Mouse (Mus musculus) kidney, postnatal 0 days (tissue): ENCODE measurements around the gene Lrrc75a. TPM values are rescaled to one million over a fixed set of nuclear protein-coding genes. Genes with fewer than 3 reads are reported as not detected.

Source experiments
- ATAC-seq: fragments of 200-750 bp; cut with Nextera tagmentation; replicated peaks from 2 replicates; pipeline ENCODE4 v1.8.0; 2017; ENCODE audit warnings: low read depth, moderate number of reproducible peaks, moderate TSS enrichment, moderate library complexity; ENCODE audit not compliant: low FRiP score
- DNase-seq: peaks from one replicate; pipeline ENCODE4 v3.0.0-alpha.2; 2016; ENCODE audit warnings: low spot score
- H3K27ac ChIP-seq: fragments of 300-500 bp; sonication (generic); 2 replicates; pipeline ENCODE4 v1.5.1; 2014; ENCODE audit warnings: mild to moderate bottlenecking
- H3K27me3 ChIP-seq: fragments of 300-500 bp; sonication (generic); 2 replicates; pipeline ENCODE4 v1.6.1; 2014; ENCODE audit warnings: low read length, mixed read lengths; ENCODE audit not compliant: insufficient read depth
- H3K36me3 ChIP-seq: fragments of 300-500 bp; sonication (generic); 2 replicates; pipeline ENCODE4 v1.6.1; 2014; ENCODE audit warnings: low read length, mixed read lengths; ENCODE audit not compliant: insufficient read depth
- H3K4me1 ChIP-seq: fragments of 300-500 bp; sonication (generic); replicated peaks from 2 replicates; pipeline ENCODE4 v1.6.1; 2014; ENCODE audit warnings: antibody characterized with exemption, low read length, mixed read lengths; ENCODE audit not compliant: insufficient read depth
- H3K4me2 ChIP-seq: fragments of 300-500 bp; sonication (generic); 2 replicates; pipeline ENCODE4 v1.6.1; 2014; ENCODE audit warnings: mild to moderate bottlenecking, low read length, moderate library complexity, mixed read lengths
- H3K4me3 ChIP-seq: fragments of 300-500 bp; sonication (generic); replicated peaks from 2 replicates; pipeline ENCODE4 v1.5.1; 2014; ENCODE audit warnings: low read depth, low read length
- H3K9ac ChIP-seq: fragments of 300-500 bp; sonication (generic); 2 replicates; pipeline ENCODE4 v1.6.1; 2014; ENCODE audit warnings: low read depth, low read length
- H3K9me3 ChIP-seq: fragments of 300-500 bp; sonication (generic); replicated peaks from 2 replicates; pipeline ENCODE4 v1.6.1; 2016; ENCODE audit warnings: low read length, inconsistent platforms, mixed read lengths
- CTCF ChIP-seq: IDR thresholded peaks from 2 replicates; pipeline ENCODE4 v1.5.1; 2016; ENCODE audit warnings: antibody characterized with exemption, low read depth, mild to moderate bottlenecking, moderate library complexity
- WGBS: fragments of 180-500 bp; shearing (Covaris S2); extraction: QIAGEN DNeasy Blood & Tissue Kit; methylation state at CpG from one replicate; pipeline ENCODE4 v1.1.7; 2014; 5-methylcytosine and 5-hydroxymethylcytosine counted together
- polyA plus RNA-seq: library from polyadenylated mRNA; unstranded; fragments of >200 nt; fragmentation: Nextera tagmentation; extraction: Ambion mirVana; gene quantifications from 2 replicates; pipeline ENCODE4 v1.2.1, GENCODE M21; 2015

Gene Lrrc75a
- polyA plus RNA-seq, 1 experiment from 2014 or later = 14.8 TPM

DNA sequence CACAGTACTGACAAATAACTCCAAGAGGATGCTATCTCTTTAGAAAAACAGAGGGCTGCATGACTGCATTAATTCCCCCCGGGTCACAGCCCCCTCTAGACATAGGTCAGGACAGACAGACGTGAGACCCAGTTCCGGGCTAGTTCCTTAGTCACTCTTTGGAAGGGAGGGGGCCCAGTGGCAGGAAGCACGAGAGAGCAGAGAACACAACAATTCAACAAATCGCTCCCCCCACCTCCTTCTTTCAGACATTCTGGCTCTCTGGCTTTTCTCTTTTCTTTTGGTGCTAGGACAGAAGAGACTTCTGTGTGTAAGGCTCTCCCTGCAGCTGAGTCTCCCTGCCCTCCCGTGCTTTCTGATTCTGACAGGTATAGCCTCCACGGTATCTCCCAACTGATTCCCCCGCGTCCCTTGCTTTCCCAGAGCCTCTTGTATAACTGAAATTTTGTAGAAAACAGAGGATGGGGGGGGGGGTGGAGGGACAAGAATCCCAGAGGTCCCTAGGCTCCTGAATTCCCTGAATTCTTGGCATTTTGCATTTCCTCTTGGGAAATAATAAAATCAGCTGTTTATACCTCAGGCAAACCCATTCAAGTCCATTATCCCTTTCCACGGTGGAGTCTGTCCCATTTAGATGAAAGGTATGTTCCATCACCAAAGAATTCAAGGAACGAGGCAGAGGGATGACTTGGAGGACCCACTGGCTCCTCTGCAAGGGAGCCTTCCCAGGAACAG is 12.1 kb downstream of the Lrrc75a start:
- 41% methylated on average over 11 of the region's 11 CpGs for WGBS
- DNase-seq (peak; percentile 66), ATAC-seq (no peak)
- Histone ChIP-seq H3K9me3 (no peaks in the 10 kb centered on the region), H3K27ac (peak overlapping the region; percentile 76), H3K9ac (no peak overlapping the region), H3K4me1 (peaks cover 18% of the 10 kb centered on the region), H3K27me3 (no peaks in the 10 kb centered on the region), H3K4me2 (0 out of 2 replicates have a peak overlapping the region, but pooled peaks have one; percentile 10), H3K36me3 (no peaks in the 10 kb centered on the region), H3K4me3 (no peak overlapping the region)
- no peak for TF ChIP-seq CTCF

DNA sequence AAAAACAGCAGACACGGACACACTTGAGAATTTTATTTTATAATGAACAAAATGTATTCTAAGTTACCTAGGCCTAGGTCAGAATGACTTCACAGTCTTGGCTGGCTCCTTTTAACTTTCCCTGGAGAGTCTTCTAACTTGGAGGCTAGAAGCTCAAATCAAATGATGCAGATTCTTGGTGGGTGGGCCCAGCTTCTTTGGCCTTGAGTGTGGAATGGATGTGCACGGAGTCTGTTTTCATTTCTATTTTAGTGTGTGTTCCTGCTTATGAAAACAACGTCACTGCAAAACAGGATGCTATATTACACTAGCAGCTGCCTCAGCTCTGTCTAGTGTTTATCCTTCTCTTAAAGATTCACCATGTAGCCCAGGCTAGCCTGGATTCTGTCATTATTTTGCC is 12.9 kb downstream of the Lrrc75a start:
- no peaks in the 10 kb centered on the region for H3K27me3 ChIP-seq
- peaks cover 24% of the 10 kb centered on the region for H3K4me1 ChIP-seq
- no peak overlapping the region for H3K4me2 ChIP-seq
- TF ChIP-seq CTCF = no peak
- peak; percentile 83 for DNase-seq
- 49% methylated on average over 3 of the region's 3 CpGs for WGBS
- ATAC-seq = no peak
- no peaks in the 10 kb centered on the region for H3K36me3 ChIP-seq
- no peak overlapping the region for H3K9ac ChIP-seq
- no peaks in the 10 kb centered on the region for H3K9me3 ChIP-seq
- no peak overlapping the region for H3K4me3 ChIP-seq
- peak overlapping the region; percentile 76; the same call in 1 of the 2 replicates for H3K27ac ChIP-seq

DNA sequence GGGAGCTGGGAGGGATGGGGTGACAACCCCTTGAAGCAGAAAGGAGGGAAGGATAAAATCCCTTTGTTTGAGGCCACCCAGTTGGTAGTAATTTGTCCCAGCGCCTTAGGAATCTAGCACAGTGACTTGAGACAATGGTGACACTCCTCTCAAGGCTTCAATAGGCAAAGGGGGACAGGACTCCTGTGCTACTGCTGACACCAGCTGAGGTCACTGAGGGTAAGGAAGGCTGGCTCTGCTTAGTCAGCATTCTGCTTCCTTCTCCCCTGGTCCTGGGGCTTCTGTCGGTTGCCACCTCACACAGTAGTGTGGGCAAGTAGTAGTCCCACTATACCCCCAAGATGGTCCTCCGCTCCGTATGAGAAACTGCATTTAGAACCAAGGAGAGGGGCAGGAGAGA is 17.2 kb downstream of the Lrrc75a start:
- 57% methylated on average over 4 of the region's 4 CpGs for WGBS
- Histone ChIP-seq H3K4me3 (no peak overlapping the region), H3K9ac (no peak overlapping the region), H3K27ac (no peak overlapping the region), H3K4me1 (peaks cover 18% of the 10 kb centered on the region), H3K4me2 (no peak overlapping the region), H3K27me3 (no peaks in the 10 kb centered on the region), H3K9me3 (no peaks in the 10 kb centered on the region), H3K36me3 (no peaks in the 10 kb centered on the region)
- ATAC-seq (no peak), DNase-seq (no peak)
- no peak for TF ChIP-seq CTCF

DNA sequence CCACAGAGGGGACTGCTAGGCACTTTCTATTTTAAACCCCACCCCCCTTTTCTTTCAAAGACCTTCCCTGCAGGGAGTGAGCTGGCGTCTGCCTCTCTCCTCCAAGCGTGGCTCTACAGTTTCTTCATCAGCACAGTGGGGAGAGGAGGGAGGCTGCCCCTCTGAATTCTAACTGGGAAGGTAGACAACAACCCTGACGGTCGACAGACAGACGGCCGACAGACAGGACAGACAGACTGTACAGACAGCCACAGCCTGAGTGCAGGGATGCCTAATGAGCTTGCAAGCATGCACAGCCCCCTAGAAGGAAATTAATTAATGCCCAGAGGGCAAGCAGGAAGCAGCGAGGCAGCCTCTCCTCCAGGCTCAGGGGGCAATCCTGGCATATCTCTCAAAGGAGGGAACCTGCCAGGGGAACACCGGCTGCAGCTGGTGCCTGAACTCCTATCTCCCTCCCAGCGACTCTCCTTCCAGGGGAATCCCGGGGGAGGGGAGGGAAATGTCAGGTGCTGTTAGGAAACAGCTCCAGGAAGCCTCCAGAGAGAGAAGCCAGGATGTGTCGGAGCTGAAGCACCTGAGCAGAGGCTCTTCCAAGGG is 18.0 kb downstream of the Lrrc75a start:
- no peak for DNase-seq
- TF ChIP-seq CTCF = no peak
- ATAC-seq = no peak
- 3% methylated on average over 11 of the region's 11 CpGs for WGBS
- no peaks in the 10 kb centered on the region for H3K9me3 ChIP-seq
- H3K4me3 ChIP-seq = no peak overlapping the region
- no peaks in the 10 kb centered on the region for H3K36me3 ChIP-seq
- H3K27ac ChIP-seq = peak overlapping the region; percentile 73
- H3K27me3 ChIP-seq = no peaks in the 10 kb centered on the region
- peaks cover 18% of the 10 kb centered on the region for H3K4me1 ChIP-seq
- H3K4me2 ChIP-seq = peak overlapping the region; percentile 39
- peak overlapping the region; percentile 35; the same call in 1 of the 2 replicates for H3K9ac ChIP-seq

DNA sequence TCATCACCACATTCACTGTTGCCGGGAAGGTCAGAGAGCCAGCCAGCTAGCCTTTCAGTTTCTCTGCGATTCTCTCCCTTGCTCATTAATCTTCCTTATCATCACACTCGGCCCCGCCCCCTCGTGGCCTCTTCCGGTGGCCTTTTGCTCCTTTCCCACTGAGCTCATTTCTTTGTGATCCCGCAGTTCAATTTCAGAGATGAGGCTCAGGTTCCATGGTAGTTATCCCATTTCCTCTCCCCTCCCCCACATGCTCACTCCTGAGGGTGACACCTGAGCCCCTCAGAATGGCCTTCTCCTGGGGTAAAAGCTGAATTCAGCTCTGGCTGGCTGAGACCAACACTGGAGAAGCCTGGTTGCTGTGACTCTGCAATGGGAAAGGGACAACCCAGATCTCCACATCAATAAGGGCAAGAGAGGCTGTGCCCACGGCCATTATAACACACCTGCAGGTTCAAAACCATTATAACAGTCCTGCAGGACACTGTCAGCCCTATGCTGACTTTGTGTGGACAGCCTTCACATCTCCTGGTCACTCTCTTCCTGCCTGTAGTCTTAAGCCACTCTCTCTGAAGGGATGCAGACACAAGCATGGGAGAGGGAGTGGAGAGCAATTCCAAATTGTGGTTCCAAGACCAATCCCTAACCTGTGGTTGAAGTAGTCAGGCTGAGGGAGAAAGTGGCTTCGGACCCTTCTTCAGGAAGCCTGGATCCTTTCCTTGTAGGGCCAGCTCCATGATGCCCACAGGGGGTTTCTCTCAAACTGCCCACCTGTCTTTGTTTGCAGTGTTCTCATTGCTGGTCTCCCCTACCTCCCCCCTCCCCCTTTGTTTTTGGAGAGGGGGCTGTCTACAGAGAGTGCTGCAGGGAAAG is 18.7 kb downstream of the Lrrc75a start:
- peaks cover 22% of the 10 kb centered on the region for H3K4me1 ChIP-seq
- ATAC-seq (peak; percentile 40), DNase-seq (peak; percentile 80)
- no peaks in the 10 kb centered on the region for H3K36me3 ChIP-seq
- no peak overlapping the region for H3K4me3 ChIP-seq
- peak overlapping the region; percentile 73 for H3K27ac ChIP-seq
- 5% methylated on average over 9 of the region's 9 CpGs for WGBS
- peak; percentile 12; the same call in 1 of the 2 replicates for TF ChIP-seq CTCF
- H3K9ac ChIP-seq = 0 out of 2 replicates have a peak overlapping the region, but pooled peaks have one; percentile 35
- no peaks in the 10 kb centered on the region for H3K9me3 ChIP-seq
- no peaks in the 10 kb centered on the region for H3K27me3 ChIP-seq
- peak overlapping the region; percentile 39; the same call in 1 of the 2 replicates for H3K4me2 ChIP-seq
